Comparison of ENCODE assay signal across 9 mouse cellular contexts in the genomic region with DNA sequence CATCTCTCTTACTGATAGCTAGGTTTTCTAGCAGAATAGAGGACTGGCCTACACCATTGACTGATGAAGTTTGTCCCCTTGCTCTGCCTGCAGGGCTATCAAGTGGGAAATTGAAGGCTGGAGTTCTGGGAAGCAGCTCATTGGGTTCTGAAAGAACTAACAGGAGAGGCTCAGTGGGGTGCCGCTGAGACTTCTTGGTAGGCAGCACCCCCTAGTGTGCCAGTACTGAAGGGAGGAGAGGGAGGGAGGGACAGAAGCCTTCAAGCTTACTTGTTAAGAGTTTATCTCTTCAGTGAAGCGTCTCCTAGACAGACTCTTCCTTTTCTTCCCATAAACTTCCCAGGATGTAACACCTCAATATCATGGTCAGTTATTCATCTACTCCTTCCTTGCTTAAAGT. TPM values are rescaled to one million over a fixed set of nuclear protein-coding genes. Genes with fewer than 3 reads are reported as not detected.
DNase-seq lines count a peak whose midpoint lies in the region; ATAC-seq and TF ChIP-seq lines count a peak whose summit lies in the region.
"Had no signal": no experiment of that assay in that cellular context is flagged by ENCODE, and none has a peak within 500 bp of the region (broad histone marks: within the 10 kb centered on the region; RNA-seq: fewer than 3 reads in every experiment).

No protein-coding gene starts in this region.

- no peaks in the 10 kb centered on the region for H3K9me3 ChIP-seq in heart, embryonic 11.5 days (replicated peaks; ENCODE audit: control insufficient read depth, low read length)
- H3K9me3 ChIP-seq in intestine, postnatal 0 days (ENCODE audit: control insufficient read depth) = no peaks in the 10 kb centered on the region
- H3K9me3 ChIP-seq: neural tube, embryonic 13.5 days had no signal

- H3K27ac ChIP-seq in heart, embryonic 11.5 days (ENCODE audit: low read depth, low read length) = no peak overlapping the region
- H3K27ac ChIP-seq in intestine, postnatal 0 days (ENCODE audit: low read depth, low read length) = no peak overlapping the region
- H3K27ac ChIP-seq: neural tube, embryonic 13.5 days had no signal

- TF ChIP-seq CTCF in intestine, postnatal 0 days (IDR thresholded peaks at IDR 0.05; ENCODE audit: low read depth) = peak; percentile 81

- H3K4me3 ChIP-seq in heart, embryonic 11.5 days (ENCODE audit: low read depth, low read length) = no peak overlapping the region
- no peak overlapping the region for H3K4me3 ChIP-seq in intestine, postnatal 0 days (ENCODE audit: low read depth, low read length)
- H3K4me3 ChIP-seq: neural tube, embryonic 13.5 days had no signal

- H3K27me3 ChIP-seq in heart, embryonic 11.5 days (ENCODE audit: control insufficient read depth, insufficient read depth, low read length) = no peaks in the 10 kb centered on the region
- no peaks in the 10 kb centered on the region for H3K27me3 ChIP-seq in intestine, postnatal 0 days (replicated peaks; ENCODE audit: control insufficient read depth, insufficient read depth, low read length)
- H3K27me3 ChIP-seq: neural tube, embryonic 13.5 days had no signal

- DNase-seq in heart, adult 18-20 months = peak; percentile 32 to 55
- DNase-seq in spleen, adult 18-20 months = peak; percentile 13 to 50
- no peak for DNase-seq in spleen, adult 12 weeks (ENCODE audit: low spot score)
- DNase-seq in adrenal gland, postnatal 36 days = peak; percentile 31 to 53
- peak; percentile 74 for DNase-seq in naive thymus-derived CD4-positive, alpha-beta T cell, adult 2 months (ENCODE audit: low read depth)
- no peak for DNase-seq in c-Kit-positive CD71-positive TER-119-positive erythroid progenitor cells, embryonic 14.5 days (ENCODE audit: low spot score)

- no peak overlapping the region for H3K4me2 ChIP-seq in heart, embryonic 11.5 days
- H3K4me2 ChIP-seq in intestine, postnatal 0 days (replicated peaks; ENCODE audit: low read depth) = no peak overlapping the region
- H3K4me2 ChIP-seq: neural tube, embryonic 13.5 days had no signal

- H3K36me3 ChIP-seq in heart, embryonic 11.5 days (ENCODE audit: control insufficient read depth, insufficient read depth, low read length) = no peaks in the 10 kb centered on the region
- no peaks in the 10 kb centered on the region for H3K36me3 ChIP-seq in intestine, postnatal 0 days (ENCODE audit: control insufficient read depth, insufficient read depth)
- H3K36me3 ChIP-seq: neural tube, embryonic 13.5 days had no signal

- 29% methylated on average over 2 of the region's 2 CpGs for WGBS in heart, embryonic 11.5 days (ENCODE audit: insufficient replicate concordance)
- 18% methylated on average over 2 of the region's 2 CpGs for WGBS in intestine, postnatal 0 days

- H3K4me1 ChIP-seq in heart, embryonic 11.5 days (ENCODE audit: control insufficient read depth, insufficient read depth, low read length) = no peaks in the 10 kb centered on the region
- H3K4me1 ChIP-seq in intestine, postnatal 0 days (replicated peaks; ENCODE audit: control insufficient read depth, insufficient read depth, low read length) = no peaks in the 10 kb centered on the region
- H3K4me1 ChIP-seq: neural tube, embryonic 13.5 days had no signal

- no peak overlapping the region for H3K9ac ChIP-seq in heart, embryonic 11.5 days (ENCODE audit: low read depth, low read length)
- no peak overlapping the region for H3K9ac ChIP-seq in intestine, postnatal 0 days (ENCODE audit: low read depth, low read length)
- H3K9ac ChIP-seq: neural tube, embryonic 13.5 days had no signal

- no peak for ATAC-seq in heart, embryonic 11.5 days (replicated peaks; ENCODE audit: insufficient number of reproducible peaks, low FRiP score, low TSS enrichment)
- no peak for ATAC-seq in intestine, postnatal 0 days

RNA-seq across cellular contexts. Expression of a gene that starts 52.8 kb away (rescaled TPM):
- 1 to 10 TPM; 3.1 to 3.2 TPM for total RNA-seq in heart, adult 18-20 months (2021)
- polyA plus RNA-seq in heart, embryonic 11.5 days (2014; fragmentation: Nextera tagmentation; extraction: Ambion mirVana) = 26.6 and 33.6 TPM in 2 replicates
- 1 to 10 TPM; 4.9 to 5.5 TPM for total RNA-seq in adrenal gland, postnatal 36 days (2021)
- polyA plus RNA-seq in intestine, postnatal 0 days (2015; fragmentation: Nextera tagmentation; extraction: Ambion mirVana) = 184 and 255 TPM in 2 replicates

Comparison
In these comparisons a context has a peak if more than half of its experiments do, and no peak if none do; other contexts are left out.
1. DNase-seq: peak in heart, adult 18-20 months (2 of 2), spleen, adult 18-20 months (2 of 2), adrenal gland, postnatal 36 days (2 of 2) and naive thymus-derived CD4-positive, alpha-beta T cell, adult 2 months (single experiment); none in spleen, adult 12 weeks (single experiment) and c-Kit-positive CD71-positive TER-119-positive erythroid progenitor cells, embryonic 14.5 days (single experiment).